Comparison of ENCODE assay signal across 9 mouse cellular contexts in genomic region chr4:148806836-148807235, GRCm38 (mm10). TPM values are rescaled to one million over a fixed set of nuclear protein-coding genes. Genes with fewer than 3 reads are reported as not detected.
DNase-seq lines count a peak whose midpoint lies in the region; ATAC-seq and TF ChIP-seq lines count a peak whose summit lies in the region.
"Had no signal": no experiment of that assay in that cellular context is flagged by ENCODE, and none has a peak within 500 bp of the region (broad histone marks: within the 10 kb centered on the region; RNA-seq: fewer than 3 reads in every experiment).

No protein-coding gene starts in this region.

- peak overlapping the region; percentile 100 for H3K4me2 ChIP-seq in forebrain, embryonic 12.5 days
- peak overlapping the region; percentile 86 for H3K4me2 ChIP-seq in neural tube, embryonic 13.5 days

- under 1% methylated on average over 24 of the region's 26 CpGs for WGBS in forebrain, embryonic 12.5 days
- WGBS in liver, adult 2 months = 2% methylated on average over 22 of the region's 26 CpGs
- under 1% methylated on average over 21 of the region's 26 CpGs for whole genome bisulfite sequencing in neural tube, embryonic 13.5 days

- peak; percentile 30 to 34 for DNase-seq in cerebellum, postnatal 10 days
- no peak for DNase-seq in cerebellum, postnatal 25 days
- DNase-seq in heart, postnatal 25 days (ENCODE audit: low spot score) = peak; percentile 31
- no peak for DNase-seq in liver, adult 2 months (ENCODE audit: extremely low read depth, low read depth, low spot score)
- no peak for DNase-seq in natural killer cell, adult 2 months (ENCODE audit: low spot score in 2 of 2)
- DNase-seq in layer of hippocampus, adult 8-10 months (ENCODE audit: low spot score in 2 of 2) = no peak

- H3K27me3 ChIP-seq in forebrain, embryonic 12.5 days = peaks cover 83% of the 10 kb centered on the region
- H3K27me3 ChIP-seq in liver, adult 2 months (ENCODE audit: control insufficient read depth, insufficient read depth, low read length) = peaks cover 22% of the 10 kb centered on the region
- H3K27me3 ChIP-seq in neural tube, embryonic 13.5 days = peaks cover 87% of the 10 kb centered on the region

- no peak overlapping the region; the same call in 1 of the 2 replicates for H3K9ac ChIP-seq in forebrain, embryonic 12.5 days
- H3K9ac ChIP-seq in liver, adult 2 months (ENCODE audit: low read depth, low read length) = no peak overlapping the region
- H3K9ac ChIP-seq in neural tube, embryonic 13.5 days = peak overlapping the region; percentile 59

- H3K36me3 ChIP-seq in forebrain, embryonic 12.5 days (replicated peaks) = no peaks in the 10 kb centered on the region
- H3K36me3 ChIP-seq in liver, adult 2 months (ENCODE audit: control insufficient read depth, insufficient read depth, low read length) = no peaks in the 10 kb centered on the region
- H3K36me3 ChIP-seq in neural tube, embryonic 13.5 days = no peaks in the 10 kb centered on the region

- no peak for TF ChIP-seq CTCF in liver, adult 2 months (IDR thresholded peaks at IDR 0.05; ENCODE audit: low read depth, low read length)

- peaks cover 75% of the 10 kb centered on the region for H3K4me1 ChIP-seq in forebrain, embryonic 12.5 days
- H3K4me1 ChIP-seq in liver, adult 2 months (ENCODE audit: control insufficient read depth, insufficient read depth, low read length) = peaks cover 2% of the 10 kb centered on the region; the same call in 1 of the 2 replicates
- peaks cover 83% of the 10 kb centered on the region for H3K4me1 ChIP-seq in neural tube, embryonic 13.5 days (replicated peaks)

- ATAC-seq in forebrain, embryonic 12.5 days (ENCODE audit: low FRiP score) = peak; percentile 56
- 0 out of 2 replicates have a peak, but pooled peaks have one; percentile 20 for ATAC-seq in neural tube, embryonic 13.5 days (ENCODE audit: low read depth)

- no peak for TF ChIP-seq POLR2A in liver, adult 2 months (IDR thresholded peaks at IDR 0.05; ENCODE audit: extremely low read depth, insufficient read depth, low read length)

- intact Hi-C loops in heart, postnatal 25 days (cut with DNase I) = loop anchor here (2.0 kb wide), 2 partner anchors 26 to 60 kb away; no protein-coding TSS in a partner anchor

- H3K9me3 ChIP-seq in forebrain, embryonic 12.5 days = no peaks in the 10 kb centered on the region
- no peaks in the 10 kb centered on the region for H3K9me3 ChIP-seq in neural tube, embryonic 13.5 days

- H3K27ac ChIP-seq in forebrain, embryonic 12.5 days = no peak overlapping the region
- H3K27ac ChIP-seq in liver, adult 2 months (replicated peaks; ENCODE audit: insufficient read depth, low read depth, low read length) = no peak overlapping the region
- peak overlapping the region; percentile 61 for H3K27ac ChIP-seq in neural tube, embryonic 13.5 days (replicated peaks)

- H3K4me3 ChIP-seq in forebrain, embryonic 12.5 days (replicated peaks) = peak overlapping the region; percentile 54
- peak overlapping the region; percentile 46; the same call in 1 of the 2 replicates for H3K4me3 ChIP-seq in liver, adult 2 months (ENCODE audit: insufficient read depth, low read depth, low read length)
- peak overlapping the region; percentile 55 for H3K4me3 ChIP-seq in neural tube, embryonic 13.5 days
- H3K4me3 ChIP-seq: erythroblast, embryonic 14.5 days had no signal

- no peaks in the 10 kb centered on the region for H3K79me2 ChIP-seq in liver, adult 2 months (ENCODE audit: control insufficient read depth, insufficient read depth, low read length)

RNA-seq across cellular contexts. Expression of gene Casz1, which starts 2.6 kb away (rescaled TPM):
- 2.8 and 3.1 TPM in 2 replicates for polyA plus RNA-seq in forebrain, embryonic 12.5 days (2016; fragmentation: Nextera tagmentation; extraction: Ambion mirVana)
- total RNA-seq in heart, postnatal 25 days (2021) = 10 to 100 TPM; 42.1 to 44.7 TPM
- 0.09 and 0.34 TPM in 2 replicates for total RNA-seq in liver, adult 2 months (2014; rRNA removed)
- polyA plus RNA-seq in liver, adult 2 months (2012; rRNA removed) = 0.24 TPM in 2 replicates
- 16.2 and 17.3 TPM in 2 replicates for polyA plus RNA-seq in neural tube, embryonic 13.5 days (2015; fragmentation: Nextera tagmentation; extraction: Ambion mirVana)
- total RNA-seq in layer of hippocampus, adult 8-10 months (2022) = under 1 TPM; 0.61 to 0.80 (median 0.63) TPM

Comparison
In these comparisons a context has a peak if more than half of its experiments do, and no peak if none do; other contexts are left out.
1. DNase-seq: peak in cerebellum, postnatal 10 days (2 of 2) and heart, postnatal 25 days (single experiment); none in cerebellum, postnatal 25 days (0 of 2), liver, adult 2 months (single experiment), natural killer cell, adult 2 months (0 of 2) and layer of hippocampus, adult 8-10 months (0 of 2).
2. RNA of gene Casz1, which starts 2.6 kb away (total RNA-seq): 42.1 to 44.7 TPM in heart, postnatal 25 days; 0.61 to 0.80 TPM in layer of hippocampus, adult 8-10 months and 0.09 to 0.34 TPM in liver, adult 2 months; every median in the first group is over 10 times any median in the second.
3. Peak in every context shown above with its lines, with median percentiles within 50 percentile points of each other: H3K4me3 ChIP-seq.